Mouse (Mus musculus): ENCODE measurements around the gene Slc1a2. TPM values are rescaled to one million over a fixed set of nuclear protein-coding genes. Genes with fewer than 3 reads are reported as not detected.

Slc1a2 gene
- 0.09 TPM for polyA plus RNA-seq (2017; shearing (Covaris generic))

DNA sequence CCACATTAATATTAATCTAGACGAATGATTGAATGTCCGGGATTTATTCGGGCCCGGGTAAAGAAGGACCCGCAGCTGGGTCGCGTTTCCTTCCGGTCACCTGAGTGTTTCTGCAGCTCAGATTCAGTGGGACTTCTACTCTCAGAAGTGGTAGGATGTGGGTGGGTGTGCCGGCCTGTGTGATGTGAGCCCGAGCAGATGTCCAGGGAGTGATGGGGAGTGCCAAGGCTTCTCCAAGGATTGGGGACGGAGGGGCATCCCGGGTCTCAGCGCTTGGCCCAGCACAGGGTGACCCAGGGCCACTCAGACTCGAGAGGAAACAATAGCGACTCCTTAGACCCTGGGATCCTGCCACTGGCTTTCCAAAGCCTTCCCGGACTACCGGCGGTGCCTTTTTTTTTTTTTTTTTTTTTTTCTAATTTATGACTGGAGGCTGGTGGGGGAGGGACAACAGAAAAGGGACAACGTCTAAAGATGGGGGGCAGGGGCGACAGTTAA, at the start of gene Slc1a2:
Gene Slc1a2, plus strand, starts transcription at position 497 of the 498 bp plus-strand sequence.

Other genes starting within 250 kb of the Slc1a2 start
- gene Fjx1, start 206.2 kb upstream of the Slc1a2 start, polyA plus RNA-seq (2017; shearing (Covaris generic)) = not detected
- not detected for gene Pamr1, start 108.6 kb upstream of the Slc1a2 start, polyA plus RNA-seq (2017; shearing (Covaris generic))
- 176 TPM for gene Cd44, start 243.0 kb downstream of the Slc1a2 start, polyA plus RNA-seq (2017; shearing (Covaris generic))

Data from effector memory CD4-positive, alpha-beta T cell, adult 5 months (primary cell).